Mouse (Mus musculus) bone marrow macrophage, adult 2 months (primary cell): Measurements from ENCODE around the gene Osbp2.

Experiments used
- CTCF ChIP-seq: IDR thresholded peaks from 2 replicates; pipeline ENCODE4 v1.5.1; 2012; ENCODE audit warnings: low read depth, mild to moderate bottlenecking, low read length, moderate library complexity
- POLR2A ChIP-seq: IDR thresholded peaks from 2 replicates; pipeline ENCODE4 v1.6.1; 2012; ENCODE audit warnings: mild to moderate bottlenecking, low read depth, low read length, borderline replicate concordance

DNA sequence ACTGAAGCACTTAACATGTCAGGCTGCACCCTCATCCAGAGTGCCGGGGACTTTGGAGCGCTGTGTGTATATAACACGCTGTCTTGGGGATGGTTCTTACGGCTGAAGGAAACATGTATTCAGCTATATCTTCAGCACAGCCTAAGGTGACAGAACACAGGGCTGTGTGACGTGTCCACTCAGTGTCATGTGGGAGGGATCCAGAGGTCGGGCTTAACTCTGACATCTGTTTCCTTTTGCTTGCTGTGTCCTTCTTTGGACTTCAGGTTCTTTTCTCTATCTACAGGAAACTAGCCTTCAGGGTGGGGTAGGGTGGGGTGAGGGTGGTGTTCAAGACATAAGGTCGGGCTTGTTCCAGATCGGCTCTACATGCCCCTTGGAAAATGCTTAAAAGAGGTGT, 156.6 kb downstream of the Osbp2 start:
- TF ChIP-seq CTCF (no peak), POLR2A (no peak)
